In the genomic region with DNA sequence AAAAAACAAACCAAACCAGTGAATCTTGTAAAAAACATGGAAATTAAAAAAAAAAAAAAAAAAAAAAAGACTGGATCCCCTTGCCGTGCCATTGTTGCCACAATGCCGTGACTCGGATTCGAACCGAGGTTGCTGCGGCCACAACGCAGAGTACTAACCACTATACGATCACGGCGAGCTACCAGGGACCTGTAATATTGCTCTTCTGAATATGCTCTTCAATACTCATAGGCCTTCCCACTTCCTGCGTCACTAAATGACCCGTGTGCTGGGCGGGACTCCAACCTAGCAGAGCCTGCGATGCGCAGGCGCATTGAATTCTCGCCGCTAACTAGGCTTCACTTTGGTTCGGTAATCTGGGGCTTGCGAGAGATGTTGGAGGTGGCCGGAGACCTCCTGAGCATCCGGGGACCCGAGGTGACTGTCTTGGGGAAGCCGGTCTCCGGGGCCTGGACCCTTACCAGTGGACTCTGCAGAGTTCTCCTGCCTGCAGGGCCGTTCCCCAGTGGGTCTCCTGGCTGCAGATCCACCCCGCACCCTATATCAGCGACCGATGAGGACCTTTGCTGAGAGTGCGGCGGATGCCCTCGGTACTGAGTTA, we compare ENCODE assay signal across 8 mouse cellular contexts. TPM values are rescaled to one million over a fixed set of nuclear protein-coding genes. Genes with fewer than 3 reads are reported as not detected.
A peak's percentile ranks its signal among the peaks of the same experiment; 100 is the strongest.
DNase-seq lines count a peak whose midpoint lies in the region; ATAC-seq and TF ChIP-seq lines count a peak whose summit lies in the region.

No protein-coding gene starts in this region.

- POLR2A ChIA-PET in Patski (lab: Charles Lee): interaction anchor here (0.6 to 0.7 kb wide), 4 partner anchors 101 to 253 kb away, joined by 3 to 7 read pairs (median 5); no protein-coding TSS in a partner anchor

- TF ChIP-seq CTCF in Patski (IDR thresholded peaks at IDR 0.05): no peak

- CTCF ChIA-PET in Patski (lab: Charles Lee): interaction anchor here (1.3 kb wide), 1 partner anchor 66 kb away, joined by 3 read pairs; no protein-coding TSS in a partner anchor

- no peaks in the 10 kb centered on the region for H3K9me3 ChIP-seq in hindbrain, embryonic 15.5 days

- no peaks in the 10 kb centered on the region for H3K27me3 ChIP-seq in Patski
- no peaks in the 10 kb centered on the region for H3K27me3 ChIP-seq in hindbrain, embryonic 15.5 days

- peak overlapping the region; percentile 86 for H3K4me2 ChIP-seq in hindbrain, embryonic 15.5 days

- H3K27ac ChIP-seq in hindbrain, embryonic 15.5 days (replicated peaks): peak overlapping the region; percentile 87

- DNase-seq in Patski (ENCODE audit: low read depth, low spot score): peak; percentile 99
- DNase-seq in cerebellum, postnatal 14 days: peak; percentile 98 to 99
- DNase-seq in frontal cortex, postnatal 25 days (ENCODE audit: low spot score in 2 of 2): peak; percentile 94 to 96
- peak; percentile 96 for DNase-seq in left cerebral cortex, adult 11 months (ENCODE audit: low spot score)
- DNase-seq in lung, postnatal 4 days: peak; percentile 94 to 96
- peak; percentile 97 for DNase-seq in retina, postnatal 7 days (ENCODE audit: low read depth, low spot score)
- peak; percentile 85 for DNase-seq in urinary bladder, adult 2 months (ENCODE audit: low spot score)

- H3K4me3 ChIP-seq in hindbrain, embryonic 15.5 days: peak overlapping the region; percentile 58

- in situ Hi-C loops in Patski (cut with MboI; ENCODE audit: low pct_unique_long_range_greater_than_20kb): loop anchor here (5.0 kb wide), 3 partner anchors 33 to 173 kb away; a partner anchor contains a TSS

- H3K9ac ChIP-seq in hindbrain, embryonic 15.5 days: peak overlapping the region; percentile 65

- H3K4me1 ChIP-seq in hindbrain, embryonic 15.5 days (replicated peaks): peaks cover 11% of the 10 kb centered on the region

- no peaks in the 10 kb centered on the region for H3K36me3 ChIP-seq in hindbrain, embryonic 15.5 days

- ATAC-seq in Patski: peak; percentile 48
- peak; percentile 93 for ATAC-seq in hindbrain, embryonic 15.5 days (ENCODE audit: low FRiP score, low read depth)

- under 1% methylated on average over 32 of the region's 32 CpGs for WGBS in hindbrain, embryonic 15.5 days

RNA-seq across cellular contexts. Expression of a gene that starts 6.5 kb away (rescaled TPM):
- polyA plus RNA-seq in Patski (2021): 8.3 TPM
- polyA plus RNA-seq in hindbrain, embryonic 15.5 days (2015; fragmentation: Nextera tagmentation; extraction: Ambion mirVana): 11.1 and 12.6 TPM in 2 replicates
- 8.2 TPM in 2 replicates for polyA plus RNA-seq in urinary bladder, adult 2 months (2012; rRNA removed)

RNA-seq across cellular contexts. Expression of a gene that starts 50.8 kb away (rescaled TPM):
- not detected for polyA plus RNA-seq in Patski (2021)
- 0.14 TPM in 1 of 2 replicates, not detected in the other for polyA plus RNA-seq in hindbrain, embryonic 15.5 days (2015; fragmentation: Nextera tagmentation; extraction: Ambion mirVana)
- 3.3 and 4.0 TPM in 2 replicates for polyA plus RNA-seq in urinary bladder, adult 2 months (2012; rRNA removed)

Comparison
In these comparisons a context has a peak if more than half of its experiments do, and no peak if none do; other contexts are left out.
1. Peak in every context shown above with its lines: DNase-seq, ATAC-seq, H3K4me3 ChIP-seq and H3K27ac ChIP-seq.